Mouse (Mus musculus) testis, adult 2 months (tissue): ENCODE data around the gene Ppp1r3f. TPM values are rescaled to one million over a fixed set of nuclear protein-coding genes. Genes with fewer than 3 reads are reported as not detected.

Source experiments
- H3K27ac ChIP-seq: fragments of 200-500 bp; 2 replicates; pipeline ENCODE4 v1.5.1; 2012; ENCODE audit warnings: low read depth, low read length; ENCODE audit not compliant: control insufficient read depth, insufficient read depth
- H3K27me3 ChIP-seq: fragments of 200-500 bp; 2 replicates; pipeline ENCODE4 v1.6.1; 2012; ENCODE audit warnings: mild to moderate bottlenecking, low read length, moderate library complexity; ENCODE audit not compliant: control insufficient read depth, insufficient read depth
- H3K36me3 ChIP-seq: fragments of 200-500 bp; 2 replicates; pipeline ENCODE4 v1.6.1; 2012; ENCODE audit warnings: mild to moderate bottlenecking, low read length; ENCODE audit not compliant: control insufficient read depth, insufficient read depth
- H3K4me1 ChIP-seq: fragments of 200-500 bp; 2 replicates; pipeline ENCODE4 v1.6.1; 2012; ENCODE audit warnings: low read length; ENCODE audit not compliant: control insufficient read depth, insufficient read depth
- H3K4me3 ChIP-seq: fragments of 200-500 bp; 2 replicates; pipeline ENCODE4 v1.5.1; 2012; ENCODE audit warnings: low read depth, mild to moderate bottlenecking, low read length, moderate library complexity, mixed read lengths; ENCODE audit not compliant: control insufficient read depth
- CTCF ChIP-seq: fragments of 200-500 bp; IDR thresholded peaks from 2 replicates; pipeline ENCODE4 v1.5.1; 2012; ENCODE audit warnings: low read depth, mild to moderate bottlenecking, inconsistent platforms, low read length, moderate library complexity; ENCODE audit not compliant: control insufficient read depth, insufficient read depth, insufficient replicate concordance
- POLR2A ChIP-seq: fragments of 200-500 bp; IDR thresholded peaks from 2 replicates; pipeline ENCODE4 v1.6.1; 2012; ENCODE audit warnings: low read depth, mild to moderate bottlenecking, inconsistent platforms, low read length, moderate library complexity; ENCODE audit not compliant: control insufficient read depth
- polyA plus RNA-seq: library from polyadenylated mRNA; depleted of rRNA; stranded (reverse); fragments of >200 nt; gene quantifications from 2 replicates; pipeline ENCODE4 v1.2.3, GENCODE M21; 2012

The Ppp1r3f gene
- polyA plus RNA-seq, 1 experiment: 3.1 TPM

GRCm38 (mm10) chrX:7572466-7572865 is 1.6 kb downstream of the Ppp1r3f start:
- Histone ChIP-seq H3K4me3 (peak overlapping the region; percentile 82), H3K27ac (peak overlapping the region; percentile 44; the same call in 1 of the 2 replicates), H3K27me3 (no peaks in the 10 kb centered on the region), H3K36me3 (no peaks in the 10 kb centered on the region), H3K4me1 (peaks cover 4% of the 10 kb centered on the region)
- no peak for TF ChIP-seq POLR2A
- no peak for TF ChIP-seq CTCF

GRCm38 (mm10) chrX:7571565-7572136 is 2.4 kb downstream of the Ppp1r3f start:
- H3K4me3 ChIP-seq: no peak overlapping the region
- peaks cover 4% of the 10 kb centered on the region for H3K4me1 ChIP-seq
- H3K36me3 ChIP-seq: no peaks in the 10 kb centered on the region
- no peaks in the 10 kb centered on the region for H3K27me3 ChIP-seq
- TF ChIP-seq CTCF (no peak), POLR2A (no peak)
- H3K27ac ChIP-seq: no peak overlapping the region

- H3K36me3 ChIP-seq: no peaks in the 10 kb centered on the region
- peaks cover 4% of the 10 kb centered on the region for H3K4me1 ChIP-seq
- no peak overlapping the region for H3K4me3 ChIP-seq
- no peaks in the 10 kb centered on the region for H3K27me3 ChIP-seq
- TF ChIP-seq POLR2A (no peak), CTCF (no peak)
- no peak overlapping the region for H3K27ac ChIP-seq
Measured at GRCm38 (mm10) chrX:7570481-7571175, 3.5 kb downstream of the Ppp1r3f start.

GRCm38 (mm10) chrX:7567491-7567890 is 6.6 kb downstream of the Ppp1r3f start:
- H3K27me3 ChIP-seq: no peaks in the 10 kb centered on the region
- no peaks in the 10 kb centered on the region; the same call in 1 of the 2 replicates for H3K4me1 ChIP-seq
- H3K27ac ChIP-seq: no peak overlapping the region
- H3K4me3 ChIP-seq: no peak overlapping the region
- TF ChIP-seq CTCF (no peak), POLR2A (no peak)
- no peaks in the 10 kb centered on the region for H3K36me3 ChIP-seq

- TF ChIP-seq POLR2A: no peak
- TF ChIP-seq CTCF: no peak
- H3K27ac ChIP-seq: no peak overlapping the region
Measured at GRCm38 (mm10) chrX:7566352-7566751, 7.7 kb downstream of the Ppp1r3f start.

GRCm38 (mm10) chrX:7563076-7563475 is 11.0 kb downstream of the Ppp1r3f start:
- no peaks in the 10 kb centered on the region for H3K36me3 ChIP-seq
- no peak overlapping the region for H3K4me3 ChIP-seq
- H3K4me1 ChIP-seq: no peaks in the 10 kb centered on the region
- H3K27me3 ChIP-seq: no peaks in the 10 kb centered on the region
- no peak for TF ChIP-seq CTCF
- TF ChIP-seq POLR2A: no peak
- H3K27ac ChIP-seq: no peak overlapping the region

More at GRCm38 (mm10) chrX:7566352-7566751, 7.7 kb downstream of the Ppp1r3f start:
- no peaks in the 10 kb centered on the region; the same call in 1 of the 2 replicates for H3K4me1 ChIP-seq
- no peaks in the 10 kb centered on the region for H3K36me3 ChIP-seq
- H3K4me3 ChIP-seq: no peak overlapping the region
- H3K27me3 ChIP-seq: no peaks in the 10 kb centered on the region

GRCm38 (mm10) chrX:7553474-7553873 is 20.6 kb downstream of the Ppp1r3f start:
- no peaks in the 10 kb centered on the region for H3K27me3 ChIP-seq
- no peak overlapping the region for H3K27ac ChIP-seq
- no peaks in the 10 kb centered on the region for H3K36me3 ChIP-seq
- no peaks in the 10 kb centered on the region for H3K4me1 ChIP-seq
- TF ChIP-seq CTCF (no peak), POLR2A (no peak)
- no peak overlapping the region for H3K4me3 ChIP-seq
